Mouse (Mus musculus) layer of hippocampus, postnatal 14 days (tissue): Measurements from ENCODE around the gene Abraxas2. TPM values are rescaled to one million over a fixed set of nuclear protein-coding genes. Genes with fewer than 3 reads are reported as not detected.

Source experiments
- DNase-seq, 2 experiments: peaks; one replicate each; pipeline ENCODE4 v3.0.0; 2021 to 2022; ENCODE audit warnings: low spot score in 2 of 2, mixed read lengths in 1 of 2
- total RNA-seq, 2 experiments: library from RNA; stranded (reverse); gene quantifications; 2 replicates each; pipeline ENCODE4 v1.2.3; 2021

The Abraxas2 gene
- total RNA-seq, 2 experiments from 2014 or later: 26.4 to 29.6 TPM

- peak in 1 of 2 experiments; percentile 41 for DNase-seq
Measured at GRCm38 (mm10) chr7:132894841-132895555, 36.0 kb downstream of the Abraxas2 start.

- no peak for DNase-seq
Measured at GRCm38 (mm10) chr7:132896206-132896815, 37.3 kb downstream of the Abraxas2 start.

GRCm38 (mm10) chr7:132897258-132897657 lies 38.2 kb downstream of the Abraxas2 start:
- no peak for DNase-seq

- DNase-seq: no peak
Measured at GRCm38 (mm10) chr7:132898234-132898633, 39.2 kb downstream of the Abraxas2 start.

- no peak for DNase-seq
Measured at GRCm38 (mm10) chr7:132900826-132901531, 42.0 kb downstream of the Abraxas2 start.

- no peak for DNase-seq
Measured at GRCm38 (mm10) chr7:132903796-132904195, 44.8 kb downstream of the Abraxas2 start.

- DNase-seq: no peak
Measured at GRCm38 (mm10) chr7:132921971-132922370, 62.9 kb downstream of the Abraxas2 start.

- DNase-seq: no peak
Measured at GRCm38 (mm10) chr7:132925227-132925626, 66.2 kb downstream of the Abraxas2 start.

- no peak for DNase-seq
Measured at GRCm38 (mm10) chr7:132927201-132927600, 68.2 kb downstream of the Abraxas2 start.

GRCm38 (mm10) chr7:132930055-132930454 lies 71.0 kb downstream of the Abraxas2 start:
- no peak for DNase-seq

- DNase-seq: peak; percentile 99
Measured at GRCm38 (mm10) chr7:132930850-132931559, 72.0 kb downstream of the Abraxas2 start, which contains the start of gene Zranb1. Gene Zranb1 (plus strand): TSS chr7:132931142.

- peak; percentile 20 to 37 for DNase-seq
Measured at GRCm38 (mm10) chr7:132931560-132932351, 72.7 kb downstream of the Abraxas2 start.

GRCm38 (mm10) chr7:132933331-132933730 lies 74.3 kb downstream of the Abraxas2 start:
- no peak for DNase-seq

Other genes starting within 250 kb of the Abraxas2 start
- 10 to 100 TPM; 30.5 to 31.2 TPM for gene Lhpp, start 248.6 kb upstream of the Abraxas2 start, total RNA-seq
- 10 to 100 TPM; 26.4 to 27.2 TPM for gene Fam53b, start 45.3 kb upstream of the Abraxas2 start, total RNA-seq
- 10 to 100 TPM; 30.8 to 36.3 TPM for gene Eef1akmt2, start 6.6 kb upstream of the Abraxas2 start, total RNA-seq
- gene Zranb1, start 71.9 kb downstream of the Abraxas2 start, total RNA-seq: 10 to 100 TPM; 34.4 to 38.1 TPM